Mouse (Mus musculus) cortical plate, adult 2 months (tissue): ENCODE data around the gene Wdr66.

Experiments
- CTCF ChIP-seq: fragments of 200-500 bp; IDR thresholded peaks from 2 replicates; pipeline ENCODE4 v1.5.1; 2011; ENCODE audit warnings: mild to moderate bottlenecking, control low read depth, low read length; ENCODE audit not compliant: insufficient read depth; ENCODE audit errors: extremely low read depth
- POLR2A ChIP-seq: fragments of 200-500 bp; IDR thresholded peaks from 2 replicates; pipeline ENCODE4 v1.6.1; 2011; ENCODE audit warnings: mild to moderate bottlenecking, low read length, control low read depth; ENCODE audit not compliant: insufficient read depth; ENCODE audit errors: extremely low read depth

DNA sequence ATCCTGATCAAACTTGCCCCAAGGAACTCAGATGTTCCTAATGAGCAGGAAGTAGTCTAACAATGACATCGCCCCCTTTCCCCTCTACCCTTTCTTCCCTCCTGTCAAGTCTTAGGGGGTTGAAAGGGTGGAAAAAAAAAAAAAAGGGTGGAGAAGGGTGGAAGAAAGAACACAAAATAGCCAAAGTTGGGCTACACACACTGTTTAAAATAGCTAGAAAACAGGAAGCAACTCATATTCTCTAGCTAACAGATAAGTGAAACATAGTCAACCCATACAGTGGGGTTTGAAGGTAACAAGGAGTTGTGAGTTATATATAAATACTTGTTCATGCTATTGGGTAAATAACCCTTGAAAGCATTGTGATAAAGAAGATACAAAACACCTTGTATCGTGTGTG is 19.7 kb upstream of the Wdr66 start:
- TF ChIP-seq CTCF = no peak
- no peak for TF ChIP-seq POLR2A
